Mouse (Mus musculus): ENCODE results near the gene Tmem179b. TPM values are rescaled to one million over a fixed set of nuclear protein-coding genes. Genes with fewer than 3 reads are reported as not detected.
A peak's percentile ranks its signal among the peaks of the same experiment; 100 is the strongest.

The Tmem179b gene
- polyA plus RNA-seq, 1 experiment = 28.7 TPM

GRCm38 (mm10) chr19:8745382-8745781 lies 28.9 kb downstream of the Tmem179b start:
- peaks cover 27% of the 10 kb centered on the region for H3K79me2 ChIP-seq (ENCODE audit: control insufficient read depth, insufficient read depth)
- TF ChIP-seq USF1 (IDR thresholded peaks at IDR 0.05; ENCODE audit: low read depth) = no peak
- TF ChIP-seq MYOD1 (IDR thresholded peaks at IDR 0.05; ENCODE audit: control insufficient read depth, insufficient read length, low read depth) = no peak
- no peak for TF ChIP-seq MYOG (IDR thresholded peaks at IDR 0.05; ENCODE audit: control insufficient read depth, extremely low read depth, insufficient read length)
- TF ChIP-seq MAX (IDR thresholded peaks at IDR 0.05) = no peak
- TF ChIP-seq FOSL1 (IDR thresholded peaks at IDR 0.05; ENCODE audit: insufficient read depth, low read length, poor library complexity, severe bottlenecking) = no peak
- no peak for TF ChIP-seq CEBPB (IDR thresholded peaks at IDR 0.05; ENCODE audit: low read depth)
- TF ChIP-seq CTCF (IDR thresholded peaks at IDR 0.05; ENCODE audit: control insufficient read depth, insufficient read depth, insufficient read length) = no peak
- peaks cover 16% of the 10 kb centered on the region for H3K79me3 ChIP-seq (ENCODE audit: low read depth)
- no peaks in the 10 kb centered on the region for H3K27me3 ChIP-seq (ENCODE audit: control insufficient read depth, insufficient read depth, insufficient read length)
- peaks cover 79% of the 10 kb centered on the region for H3K36me3 ChIP-seq (ENCODE audit: control insufficient read depth, insufficient read depth)
- H3ac ChIP-seq (ENCODE audit: control insufficient read depth, insufficient read length, low read depth) = no peak overlapping the region
- H3K4me3 ChIP-seq (ENCODE audit: insufficient read depth, poor library complexity, severe bottlenecking) = no peak overlapping the region

DNA sequence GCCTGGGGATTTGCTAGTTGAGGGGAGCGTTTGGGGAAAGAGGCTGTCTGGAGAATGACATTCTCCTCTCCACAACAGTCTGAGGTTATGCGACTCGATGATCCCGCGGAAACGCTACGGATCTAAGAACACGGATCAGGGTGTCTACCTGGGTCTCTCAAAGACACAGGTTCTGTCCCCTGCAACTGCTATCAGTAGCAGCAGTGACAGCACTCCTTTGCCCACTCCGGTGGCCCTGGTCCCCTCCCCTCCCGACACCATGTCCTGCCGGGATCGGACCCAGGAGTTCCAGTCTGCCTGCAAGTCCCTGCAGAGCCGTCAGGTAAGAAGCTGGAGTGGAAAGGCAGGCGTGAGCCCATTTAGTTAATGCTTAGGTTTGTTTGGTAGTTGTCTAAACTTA lies 32.1 kb downstream of the Tmem179b start:
- H3K27me3 ChIP-seq (ENCODE audit: control insufficient read depth, insufficient read depth, insufficient read length) = no peaks in the 10 kb centered on the region
- H3K79me3 ChIP-seq (ENCODE audit: low read depth) = peaks cover 27% of the 10 kb centered on the region
- peaks cover 45% of the 10 kb centered on the region for H3K79me2 ChIP-seq (ENCODE audit: control insufficient read depth, insufficient read depth)
- H3ac ChIP-seq (ENCODE audit: control insufficient read depth, insufficient read length, low read depth) = peak overlapping the region; percentile 61
- TF ChIP-seq MYOG (IDR thresholded peaks at IDR 0.05; ENCODE audit: control insufficient read depth, extremely low read depth, insufficient read length) = no peak
- no peak for TF ChIP-seq MYOD1 (IDR thresholded peaks at IDR 0.05; ENCODE audit: control insufficient read depth, insufficient read length, low read depth)
- TF ChIP-seq CEBPB (IDR thresholded peaks at IDR 0.05; ENCODE audit: low read depth) = no peak
- no peak for TF ChIP-seq FOSL1 (IDR thresholded peaks at IDR 0.05; ENCODE audit: insufficient read depth, low read length, poor library complexity, severe bottlenecking)
- TF ChIP-seq CTCF (IDR thresholded peaks at IDR 0.05; ENCODE audit: control insufficient read depth, insufficient read depth, insufficient read length) = no peak
- TF ChIP-seq MAX (IDR thresholded peaks at IDR 0.05) = no peak
- TF ChIP-seq USF1 (IDR thresholded peaks at IDR 0.05; ENCODE audit: low read depth) = no peak
- H3K36me3 ChIP-seq (ENCODE audit: control insufficient read depth, insufficient read depth) = peaks cover 82% of the 10 kb centered on the region
- H3K4me3 ChIP-seq (ENCODE audit: insufficient read depth, poor library complexity, severe bottlenecking) = peak overlapping the region; percentile 95

- Histone ChIP-seq H3K4me3 (ENCODE audit: insufficient read depth, poor library complexity, severe bottlenecking) (peak within 1 kb of the TSS; percentile 95), H3K36me3 (ENCODE audit: control insufficient read depth, insufficient read depth) (peaks cover 75% of the 10 kb centered on the region), H3K27me3 (ENCODE audit: control insufficient read depth, insufficient read depth, insufficient read length) (no peaks in the 10 kb centered on the region), H3K79me2 (ENCODE audit: control insufficient read depth, insufficient read depth) (peaks cover 53% of the 10 kb centered on the region), H3K79me3 (ENCODE audit: low read depth) (peaks cover 34% of the 10 kb centered on the region), H3ac (ENCODE audit: control insufficient read depth, insufficient read length, low read depth) (peak within 1 kb of the TSS; percentile 97)
- TF ChIP-seq USF1 (IDR thresholded peaks at IDR 0.05; ENCODE audit: low read depth) (no peak), CEBPB (IDR thresholded peaks at IDR 0.05; ENCODE audit: low read depth) (no peak), MYOG (IDR thresholded peaks at IDR 0.05; ENCODE audit: control insufficient read depth, extremely low read depth, insufficient read length) (no peak)
These were observed 32.9 kb downstream of the Tmem179b start, which contains the start of gene Stx5a for GRCm38 (mm10) chr19:8741243-8741869. Stx5a (plus strand) TSS chr19:8741413.

GRCm38 (mm10) chr19:8740603-8741002 lies 33.7 kb downstream of the Tmem179b start, which contains the start of gene 1700092M07Rik:
1700092M07Rik (plus strand) TSS chr19:8740718.
- TF ChIP-seq MYOD1 (IDR thresholded peaks at IDR 0.05; ENCODE audit: control insufficient read depth, insufficient read length, low read depth) (no peak), MAX (IDR thresholded peaks at IDR 0.05) (no peak), FOSL1 (IDR thresholded peaks at IDR 0.05; ENCODE audit: insufficient read depth, low read length, poor library complexity, severe bottlenecking) (no peak), CTCF (IDR thresholded peaks at IDR 0.05; ENCODE audit: control insufficient read depth, insufficient read depth, insufficient read length) (no peak), CEBPB (IDR thresholded peaks at IDR 0.05; ENCODE audit: low read depth) (no peak), MYOG (IDR thresholded peaks at IDR 0.05; ENCODE audit: control insufficient read depth, extremely low read depth, insufficient read length) (no peak), USF1 (IDR thresholded peaks at IDR 0.05; ENCODE audit: low read depth) (no peak)
- H3ac ChIP-seq (ENCODE audit: control insufficient read depth, insufficient read length, low read depth) = peak within 1 kb of the TSS; percentile 97
- peaks cover 67% of the 10 kb centered on the region for H3K36me3 ChIP-seq (ENCODE audit: control insufficient read depth, insufficient read depth)
- peaks cover 61% of the 10 kb centered on the region for H3K79me2 ChIP-seq (ENCODE audit: control insufficient read depth, insufficient read depth)
- H3K27me3 ChIP-seq (ENCODE audit: control insufficient read depth, insufficient read depth, insufficient read length) = no peaks in the 10 kb centered on the region
- peak within 1 kb of the TSS; percentile 95 for H3K4me3 ChIP-seq (ENCODE audit: insufficient read depth, poor library complexity, severe bottlenecking)
- H3K79me3 ChIP-seq (ENCODE audit: low read depth) = peaks cover 40% of the 10 kb centered on the region

GRCm38 (mm10) chr19:8739646-8740045 lies 34.6 kb downstream of the Tmem179b start:
- Histone ChIP-seq H3K79me2 (ENCODE audit: control insufficient read depth, insufficient read depth) (peaks cover 63% of the 10 kb centered on the region), H3K36me3 (ENCODE audit: control insufficient read depth, insufficient read depth) (peaks cover 58% of the 10 kb centered on the region), H3ac (ENCODE audit: control insufficient read depth, insufficient read length, low read depth) (no peak overlapping the region), H3K27me3 (ENCODE audit: control insufficient read depth, insufficient read depth, insufficient read length) (no peaks in the 10 kb centered on the region), H3K4me3 (ENCODE audit: insufficient read depth, poor library complexity, severe bottlenecking) (no peak overlapping the region), H3K79me3 (ENCODE audit: low read depth) (peaks cover 40% of the 10 kb centered on the region)
- no peak for TF ChIP-seq CTCF (IDR thresholded peaks at IDR 0.05; ENCODE audit: control insufficient read depth, insufficient read depth, insufficient read length)
- TF ChIP-seq CEBPB (IDR thresholded peaks at IDR 0.05; ENCODE audit: low read depth) = no peak
- TF ChIP-seq USF1 (IDR thresholded peaks at IDR 0.05; ENCODE audit: low read depth) = no peak
- no peak for TF ChIP-seq MYOG (IDR thresholded peaks at IDR 0.05; ENCODE audit: control insufficient read depth, extremely low read depth, insufficient read length)
- no peak for TF ChIP-seq FOSL1 (IDR thresholded peaks at IDR 0.05; ENCODE audit: insufficient read depth, low read length, poor library complexity, severe bottlenecking)
- no peak for TF ChIP-seq MYOD1 (IDR thresholded peaks at IDR 0.05; ENCODE audit: control insufficient read depth, insufficient read length, low read depth)

All from C2C12 (cell line).